ENCODE assay signal across 8 mouse cellular contexts in the genomic region with DNA sequence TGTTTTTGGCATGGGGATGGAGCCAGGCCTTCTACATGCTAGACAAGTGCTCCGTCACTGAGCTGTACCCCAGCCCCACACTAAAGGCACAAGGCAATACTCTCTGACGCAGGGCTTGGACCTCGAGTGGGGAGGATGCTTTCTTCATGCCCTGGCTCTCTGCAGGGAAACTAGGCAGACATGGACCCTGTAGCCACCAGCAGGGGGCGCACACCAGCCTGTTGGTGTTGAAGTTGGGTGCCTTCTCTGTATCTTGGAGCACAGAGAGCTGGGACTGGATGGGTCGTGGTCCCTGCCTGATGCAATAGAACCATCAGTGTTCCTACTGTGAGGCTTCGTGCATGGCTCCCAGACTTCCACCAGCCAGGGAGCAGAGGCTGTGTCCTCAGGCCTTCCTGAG. TPM values are rescaled to one million over a fixed set of nuclear protein-coding genes. Genes with fewer than 3 reads are reported as not detected.
DNase-seq lines count a peak whose midpoint lies in the region; ATAC-seq and TF ChIP-seq lines count a peak whose summit lies in the region.

No protein-coding gene starts in this region.

- no peak overlapping the region for H3K4me3 ChIP-seq in heart, embryonic 12.5 days
- no peak overlapping the region for H3K4me3 ChIP-seq in intestine, postnatal 0 days (ENCODE audit: low read depth, low read length)

- WGBS in heart, embryonic 12.5 days, result 36% methylated on average over 6 of the region's 6 CpGs
- WGBS in intestine, postnatal 0 days, result 58% methylated on average over 6 of the region's 6 CpGs

- no peak overlapping the region for H3K4me2 ChIP-seq in heart, embryonic 12.5 days
- no peak overlapping the region for H3K4me2 ChIP-seq in intestine, postnatal 0 days (replicated peaks; ENCODE audit: low read depth)

- H3K9me3 ChIP-seq in heart, embryonic 12.5 days (replicated peaks), result no peaks in the 10 kb centered on the region
- H3K9me3 ChIP-seq in intestine, postnatal 0 days (ENCODE audit: control insufficient read depth), result no peaks in the 10 kb centered on the region

- no peaks in the 10 kb centered on the region for H3K4me1 ChIP-seq in heart, embryonic 12.5 days (replicated peaks)
- H3K4me1 ChIP-seq in intestine, postnatal 0 days (replicated peaks; ENCODE audit: control insufficient read depth, insufficient read depth, low read length), result no peaks in the 10 kb centered on the region

- H3K27ac ChIP-seq in heart, embryonic 12.5 days (ENCODE audit: poor library complexity, severe bottlenecking), result no peak overlapping the region
- no peak overlapping the region for H3K27ac ChIP-seq in intestine, postnatal 0 days (ENCODE audit: low read depth, low read length)

- DNase-seq in heart, adult 11 months, result peak; percentile 89
- DNase-seq in A20 (ENCODE audit: low read depth, low spot score), result peak; percentile 63
- peak; percentile 82 for DNase-seq in ZHBTc4 (ENCODE audit: low read depth, low spot score)
- DNase-seq in embryo, embryonic 10.5 days (ENCODE audit: low spot score), result peak; percentile 71
- peak; percentile 60 for DNase-seq in lung, postnatal 14 days
- DNase-seq in splenic B cell, adult 2 months (ENCODE audit: low read depth, low spot score), result peak; percentile 70

- no peak overlapping the region for H3K9ac ChIP-seq in heart, embryonic 12.5 days
- H3K9ac ChIP-seq in intestine, postnatal 0 days (ENCODE audit: low read depth, low read length), result no peak overlapping the region

- TF ChIP-seq CTCF in intestine, postnatal 0 days (IDR thresholded peaks at IDR 0.05; ENCODE audit: low read depth), result peak; percentile 84

- ATAC-seq in heart, embryonic 12.5 days (ENCODE audit: insufficient number of reproducible peaks, low FRiP score), result no peak
- ATAC-seq in intestine, postnatal 0 days, result peak; percentile 11; the same call in 1 of the 2 replicates

- H3K27me3 ChIP-seq in heart, embryonic 12.5 days (replicated peaks), result no peaks in the 10 kb centered on the region
- no peaks in the 10 kb centered on the region for H3K27me3 ChIP-seq in intestine, postnatal 0 days (replicated peaks; ENCODE audit: control insufficient read depth, insufficient read depth, low read length)
- H3K27me3 ChIP-seq in splenic B cell, adult 2 months (ENCODE audit: control insufficient read depth, insufficient read depth, low read length, poor library complexity, severe bottlenecking), result no peaks in the 10 kb centered on the region

- H3K36me3 ChIP-seq in heart, embryonic 12.5 days, result peaks cover 64% of the 10 kb centered on the region
- peaks cover 89% of the 10 kb centered on the region for H3K36me3 ChIP-seq in intestine, postnatal 0 days (ENCODE audit: control insufficient read depth, insufficient read depth)
- peaks cover 3% of the 10 kb centered on the region for H3K36me3 ChIP-seq in splenic B cell, adult 2 months (ENCODE audit: control insufficient read depth, insufficient read depth, low read length, poor library complexity, severe bottlenecking)

RNA-seq across cellular contexts. Expression of a gene that starts 10.3 kb away (rescaled TPM):
- 18.4 and 19.7 TPM in 2 replicates for polyA plus RNA-seq in heart, embryonic 12.5 days (2016; fragmentation: Nextera tagmentation; extraction: Ambion mirVana)
- 99.0 and 116 TPM in 2 replicates for polyA plus RNA-seq in intestine, postnatal 0 days (2015; fragmentation: Nextera tagmentation; extraction: Ambion mirVana)

RNA-seq across cellular contexts. Expression of a gene that starts 23.6 kb away (rescaled TPM):
- polyA plus RNA-seq in heart, embryonic 12.5 days (2016; fragmentation: Nextera tagmentation; extraction: Ambion mirVana), result 426 and 435 TPM in 2 replicates
- polyA plus RNA-seq in intestine, postnatal 0 days (2015; fragmentation: Nextera tagmentation; extraction: Ambion mirVana), result 379 and 386 TPM in 2 replicates

RNA-seq across cellular contexts. Expression of a gene that starts 48.2 kb away (rescaled TPM):
- 0.04 and 0.14 TPM in 2 replicates for polyA plus RNA-seq in heart, embryonic 12.5 days (2016; fragmentation: Nextera tagmentation; extraction: Ambion mirVana)
- 0.95 and 1.0 TPM in 2 replicates for polyA plus RNA-seq in intestine, postnatal 0 days (2015; fragmentation: Nextera tagmentation; extraction: Ambion mirVana)
